Mouse (Mus musculus) neural tube, embryonic 11.5 days (tissue): Measurements from ENCODE around the gene Kcnq1. TPM values are rescaled to one million over a fixed set of nuclear protein-coding genes. Genes with fewer than 3 reads are reported as not detected.

Source experiments
- ATAC-seq: fragments of 200-750 bp; cut with Nextera tagmentation; 2 replicates; pipeline ENCODE4 v1.8.0; 2017; ENCODE audit warnings: moderate number of reproducible peaks, mild to moderate bottlenecking, moderate TSS enrichment, moderate library complexity; ENCODE audit not compliant: insufficient read depth, low FRiP score, low TSS enrichment
- DNase-seq: peaks from one replicate; pipeline ENCODE4 v3.0.0-alpha.2; 2015; ENCODE audit warnings: low spot score
- H3K27ac ChIP-seq: fragments of 300-500 bp; sonication (generic); 2 replicates; pipeline ENCODE4 v1.5.1; 2014; ENCODE audit warnings: low read depth, mild to moderate bottlenecking, low read length
- H3K27me3 ChIP-seq: fragments of 300-500 bp; sonication (generic); 2 replicates; pipeline ENCODE4 v1.6.1; 2014; ENCODE audit warnings: mild to moderate bottlenecking, low read length, mixed read lengths; ENCODE audit not compliant: control insufficient read depth, insufficient read depth
- H3K36me3 ChIP-seq: fragments of 300-500 bp; sonication (generic); 2 replicates; pipeline ENCODE4 v1.6.1; 2014; ENCODE audit warnings: mild to moderate bottlenecking, low read length, moderate library complexity, mixed read lengths; ENCODE audit not compliant: control insufficient read depth, insufficient read depth
- H3K4me1 ChIP-seq: fragments of 300-500 bp; sonication (generic); 2 replicates; pipeline ENCODE4 v1.6.1; 2014; ENCODE audit warnings: low read length, mixed read lengths; ENCODE audit not compliant: control insufficient read depth, insufficient read depth
- H3K4me2 ChIP-seq: fragments of 300-500 bp; sonication (generic); 2 replicates; pipeline ENCODE4 v1.6.1; 2014; ENCODE audit warnings: low read depth, mild to moderate bottlenecking, moderate library complexity
- H3K4me3 ChIP-seq: fragments of 300-500 bp; sonication (generic); 2 replicates; pipeline ENCODE4 v1.5.1; 2014; ENCODE audit warnings: low read depth, low read length
- H3K9ac ChIP-seq: fragments of 300-500 bp; sonication (generic); 2 replicates; pipeline ENCODE4 v1.6.1; 2014; ENCODE audit warnings: mild to moderate bottlenecking, low read length
- H3K9me3 ChIP-seq: fragments of 300-500 bp; sonication (generic); 2 replicates; pipeline ENCODE4 v1.6.1; 2016; ENCODE audit warnings: low read length; ENCODE audit not compliant: control insufficient read depth
- WGBS: fragments of 180-500 bp; shearing (Covaris S2); extraction: QIAGEN DNeasy Blood & Tissue Kit; methylation state at CpG from one replicate; pipeline ENCODE4 v1.1.7; 2014; 5-methylcytosine and 5-hydroxymethylcytosine counted together
- polyA plus RNA-seq: library from polyadenylated mRNA; unstranded; fragments of >200 nt; fragmentation: Nextera tagmentation; extraction: Ambion mirVana; gene quantifications from 2 replicates; pipeline ENCODE4 v1.2.1, GENCODE M21; 2014

The Kcnq1 gene
- polyA plus RNA-seq, 1 experiment from 2014 or later = 1.7 TPM

DNA sequence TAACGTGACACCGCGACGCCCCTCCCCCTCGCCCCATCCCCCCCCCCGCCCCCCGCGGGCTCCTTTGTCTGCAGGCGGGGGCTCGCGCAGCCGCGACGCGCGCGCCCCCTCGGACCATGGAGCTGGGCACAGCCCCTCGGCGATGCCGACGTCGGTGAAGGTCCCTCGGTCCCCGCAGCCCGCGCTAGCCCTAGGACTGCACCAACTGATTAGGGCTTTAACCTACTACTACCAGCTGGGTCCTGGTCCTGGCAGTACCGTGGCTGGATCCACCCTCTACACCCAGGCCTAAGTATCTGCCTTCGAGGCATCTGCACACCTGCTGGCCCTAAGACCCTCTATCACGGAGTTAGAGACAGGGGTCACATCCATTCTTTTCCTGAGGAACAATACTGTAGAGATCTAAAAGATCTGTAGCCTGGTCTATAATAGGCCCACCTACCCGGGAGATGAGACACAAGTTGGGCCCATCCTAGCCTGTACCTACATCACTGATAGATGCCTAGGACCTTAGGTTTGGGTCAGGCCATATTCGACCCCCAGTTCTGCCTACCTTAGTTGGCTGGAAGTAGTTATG lies 355.2 kb downstream of the Kcnq1 start:
- Histone ChIP-seq H3K27ac (no peak overlapping the region; the same call in 1 of the 2 replicates), H3K4me2 (peak overlapping the region; percentile 30), H3K4me1 (peaks cover 3% of the 10 kb centered on the region; the same call in 1 of the 2 replicates), H3K4me3 (no peak overlapping the region; the same call in 1 of the 2 replicates), H3K9ac (peak overlapping the region; percentile 23; the same call in 1 of the 2 replicates), H3K27me3 (0 out of 2 replicates have a peak, but pooled peaks cover 4% of the 10 kb centered on the region), H3K9me3 (peaks cover 11% of the 10 kb centered on the region), H3K36me3 (no peaks in the 10 kb centered on the region)
- 32% methylated on average over 18 of the region's 32 CpGs for WGBS
- ATAC-seq = peak; percentile 54
- DNase-seq = no peak

DNA sequence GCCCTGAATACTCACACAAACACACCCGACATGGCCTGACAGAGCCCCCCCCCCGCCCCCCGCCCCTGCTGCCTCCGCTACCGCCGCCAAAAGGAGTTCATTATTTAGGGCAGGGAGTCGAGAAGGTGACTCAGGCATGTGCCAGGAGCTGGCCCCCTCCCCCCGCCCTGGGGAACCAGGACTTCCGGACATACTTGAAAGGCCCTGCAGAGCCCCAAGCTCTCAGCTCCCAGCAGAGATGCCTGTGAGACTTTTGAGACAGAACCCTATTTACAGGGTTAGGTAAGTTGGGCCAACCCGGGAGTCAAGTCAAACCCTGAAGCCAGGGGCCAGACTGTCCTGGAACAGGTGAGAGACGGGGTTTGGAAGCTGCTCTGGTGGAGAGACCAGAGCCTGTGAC lies 355.8 kb downstream of the Kcnq1 start:
- Histone ChIP-seq H3K27me3 (0 out of 2 replicates have a peak, but pooled peaks cover 4% of the 10 kb centered on the region), H3K27ac (no peak overlapping the region), H3K4me2 (no peak overlapping the region; the same call in 1 of the 2 replicates), H3K4me1 (peaks cover 3% of the 10 kb centered on the region; the same call in 1 of the 2 replicates), H3K9me3 (peaks cover 11% of the 10 kb centered on the region), H3K4me3 (no peak overlapping the region), H3K36me3 (no peaks in the 10 kb centered on the region), H3K9ac (no peak overlapping the region; the same call in 1 of the 2 replicates)
- ATAC-seq (no peak), DNase-seq (no peak)
- WGBS = 37% methylated on average over 11 of the region's 11 CpGs

DNA sequence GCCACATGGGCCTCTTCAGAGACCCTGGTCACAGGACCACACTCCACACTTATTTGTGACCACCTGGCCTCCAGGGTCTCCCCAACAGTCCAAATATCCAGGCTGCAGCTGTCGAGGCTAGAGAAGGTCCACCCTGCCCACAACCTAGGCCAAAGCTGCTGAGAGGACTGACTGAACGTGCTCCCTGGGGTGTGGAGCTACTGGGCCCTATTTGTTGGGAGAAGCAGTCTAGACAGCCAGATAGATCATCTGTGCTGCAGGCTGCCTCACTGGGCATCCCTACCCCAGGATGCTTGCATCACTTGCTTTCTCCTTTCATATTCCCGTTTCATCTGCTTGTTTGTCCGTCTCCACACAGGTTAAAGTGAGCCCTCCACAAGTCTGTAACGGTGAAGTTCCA lies 356.4 kb downstream of the Kcnq1 start:
- no peak overlapping the region for H3K4me2 ChIP-seq
- 80% methylated on average over 5 of the region's 5 CpGs for WGBS
- no peak overlapping the region for H3K9ac ChIP-seq
- ATAC-seq (no peak), DNase-seq (no peak)
- 0 out of 2 replicates have a peak, but pooled peaks cover 4% of the 10 kb centered on the region for H3K27me3 ChIP-seq
- no peak overlapping the region for H3K27ac ChIP-seq
- peaks cover 11% of the 10 kb centered on the region for H3K9me3 ChIP-seq
- H3K4me1 ChIP-seq = peaks cover 3% of the 10 kb centered on the region; the same call in 1 of the 2 replicates
- H3K36me3 ChIP-seq = no peaks in the 10 kb centered on the region
- no peak overlapping the region for H3K4me3 ChIP-seq

DNA sequence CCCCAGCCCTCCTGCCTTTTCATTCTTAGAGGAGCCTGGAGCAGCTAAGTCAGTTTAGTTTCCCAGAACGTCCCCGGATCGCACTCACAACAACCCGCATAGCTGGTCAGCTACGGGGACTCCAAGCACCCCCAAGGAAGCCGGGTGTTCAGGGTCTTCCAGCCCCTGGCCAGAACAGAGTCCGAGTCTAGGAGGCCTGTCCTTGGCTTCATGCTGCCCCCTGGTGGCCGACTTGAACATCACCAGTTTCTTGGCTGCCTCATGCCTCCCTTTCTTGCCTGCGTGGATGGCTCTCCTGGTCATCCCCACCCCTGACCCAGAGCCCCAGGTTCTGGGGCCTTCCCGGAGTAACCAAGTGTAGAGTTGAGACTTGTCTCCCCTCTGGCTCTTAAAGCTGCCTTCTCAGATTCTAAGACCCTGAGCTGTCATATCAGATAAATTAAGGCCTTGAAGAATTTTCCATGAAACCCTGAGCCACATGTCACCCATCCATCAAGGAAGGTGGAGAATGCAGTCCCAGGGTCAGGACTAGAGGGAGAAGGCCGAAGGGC lies 357.8 kb downstream of the Kcnq1 start:
- Histone ChIP-seq H3K4me3 (no peak overlapping the region), H3K36me3 (no peaks in the 10 kb centered on the region), H3K4me2 (no peak overlapping the region), H3K9ac (no peak overlapping the region), H3K27ac (no peak overlapping the region), H3K4me1 (peaks cover 7% of the 10 kb centered on the region), H3K9me3 (peaks cover 11% of the 10 kb centered on the region), H3K27me3 (0 out of 2 replicates have a peak, but pooled peaks cover 4% of the 10 kb centered on the region)
- DNase-seq (peak; percentile 83), ATAC-seq (no peak)
- WGBS = 37% methylated on average over 11 of the region's 11 CpGs

DNA sequence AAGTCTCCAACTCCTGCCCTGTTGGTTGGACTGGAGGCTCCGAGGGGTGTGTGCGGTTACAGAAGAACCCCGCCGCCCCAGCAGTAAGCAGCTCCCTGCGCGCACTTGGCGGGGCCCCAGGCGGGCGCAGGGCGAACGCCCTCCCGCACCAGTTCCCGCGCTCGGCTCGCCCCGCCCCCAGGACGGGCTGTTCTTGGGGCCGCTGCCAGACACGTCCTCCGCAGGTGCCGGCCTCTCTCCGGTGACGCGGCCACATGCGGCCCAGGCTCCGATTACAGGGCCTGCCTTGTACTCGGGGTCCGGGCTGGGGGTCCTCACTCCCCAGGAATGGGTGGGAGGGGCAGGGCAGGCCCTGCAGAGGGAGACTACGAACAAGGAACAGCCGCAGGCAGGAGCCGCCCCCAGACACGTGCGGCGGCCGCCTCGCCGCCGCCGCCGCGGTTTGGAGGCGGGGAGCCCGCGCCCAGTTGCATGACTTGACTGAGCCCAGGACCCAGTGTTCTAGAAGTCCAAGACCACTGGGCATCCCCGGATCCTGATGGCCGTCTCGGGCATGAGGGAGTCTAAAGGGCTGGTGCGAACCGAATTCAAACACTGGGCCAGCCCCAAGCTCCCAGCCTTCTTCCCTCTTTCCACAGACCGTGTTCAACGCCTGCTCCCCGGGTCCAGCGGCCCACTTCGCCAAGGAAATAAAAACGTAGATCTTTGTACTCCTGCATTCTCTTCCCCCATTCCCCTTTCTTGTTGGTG lies 358.8 kb downstream of the Kcnq1 start:
- DNase-seq (peak; percentile 67), ATAC-seq (no peak)
- Histone ChIP-seq H3K27me3 (0 out of 2 replicates have a peak, but pooled peaks cover 4% of the 10 kb centered on the region), H3K27ac (no peak overlapping the region), H3K4me2 (peak overlapping the region; percentile 36), H3K36me3 (no peaks in the 10 kb centered on the region), H3K4me3 (peak overlapping the region; percentile 11), H3K9ac (peak overlapping the region; percentile 42), H3K4me1 (peaks cover 7% of the 10 kb centered on the region), H3K9me3 (peaks cover 6% of the 10 kb centered on the region)
- 22% methylated on average over 54 of the region's 56 CpGs for WGBS

DNA sequence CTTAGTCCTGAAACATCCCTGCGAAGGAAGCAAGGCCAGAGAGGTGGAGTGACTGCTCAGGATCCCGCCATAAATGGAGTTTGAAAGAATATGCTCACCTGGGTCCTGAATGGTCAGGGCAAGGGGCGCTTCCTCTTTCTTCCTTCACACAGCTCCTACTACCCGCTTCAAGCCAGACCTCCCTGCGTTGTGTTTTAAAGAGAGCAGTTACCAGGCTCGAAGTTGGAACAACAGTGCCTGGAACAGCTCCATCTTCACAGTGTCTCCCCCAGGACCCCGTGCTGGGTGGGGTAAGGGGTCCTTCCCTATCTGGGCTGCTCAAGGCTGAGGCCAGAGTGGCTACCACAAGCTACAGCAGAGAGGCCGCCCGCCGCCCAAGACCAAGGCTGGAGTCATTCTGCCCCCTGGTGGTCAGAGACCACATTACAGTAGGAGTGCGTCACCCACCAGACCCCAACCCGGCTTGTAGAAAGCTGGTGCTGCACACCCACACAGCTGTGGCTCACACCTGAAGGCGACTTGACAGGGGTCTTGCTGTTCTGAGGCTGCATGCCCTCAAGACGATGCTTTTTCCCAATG lies 360.0 kb downstream of the Kcnq1 start:
- WGBS = 40% methylated on average over 14 of the region's 14 CpGs
- Histone ChIP-seq H3K27ac (no peak overlapping the region), H3K27me3 (0 out of 2 replicates have a peak, but pooled peaks cover 4% of the 10 kb centered on the region), H3K36me3 (no peaks in the 10 kb centered on the region), H3K4me3 (no peak overlapping the region), H3K4me1 (peaks cover 7% of the 10 kb centered on the region), H3K9ac (no peak overlapping the region), H3K9me3 (no peaks in the 10 kb centered on the region), H3K4me2 (no peak overlapping the region)
- ATAC-seq (0 out of 2 replicates have a peak, but pooled peaks have one; percentile 26), DNase-seq (peak; percentile 86)

DNA sequence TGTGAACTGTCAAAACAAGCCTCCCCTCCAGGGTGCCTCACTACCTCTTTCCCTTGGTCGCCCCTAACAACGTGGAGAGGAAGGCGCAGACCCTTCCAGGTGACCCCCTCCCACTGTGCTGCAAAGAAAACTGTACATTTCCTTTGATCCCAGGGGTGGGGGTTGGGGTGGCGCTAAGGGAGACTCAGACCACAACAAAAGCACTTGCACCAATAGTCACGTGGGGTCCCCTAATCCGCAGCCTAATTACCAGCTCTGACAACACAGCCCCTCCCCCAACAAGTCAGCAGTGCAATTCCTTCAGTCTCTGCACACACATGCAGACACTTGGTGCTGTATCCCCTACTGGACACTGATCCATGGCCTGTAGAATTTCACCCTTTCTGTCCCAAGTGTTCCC lies 361.6 kb downstream of the Kcnq1 start:
- Histone ChIP-seq H3K4me3 (no peak overlapping the region), H3K4me2 (no peak overlapping the region), H3K27me3 (0 out of 2 replicates have a peak, but pooled peaks cover 4% of the 10 kb centered on the region), H3K4me1 (peaks cover 7% of the 10 kb centered on the region), H3K27ac (no peak overlapping the region), H3K36me3 (no peaks in the 10 kb centered on the region), H3K9ac (no peak overlapping the region), H3K9me3 (no peaks in the 10 kb centered on the region)
- DNase-seq (no peak), ATAC-seq (no peak)
- WGBS = 17% methylated on average over 6 of the region's 6 CpGs

DNA sequence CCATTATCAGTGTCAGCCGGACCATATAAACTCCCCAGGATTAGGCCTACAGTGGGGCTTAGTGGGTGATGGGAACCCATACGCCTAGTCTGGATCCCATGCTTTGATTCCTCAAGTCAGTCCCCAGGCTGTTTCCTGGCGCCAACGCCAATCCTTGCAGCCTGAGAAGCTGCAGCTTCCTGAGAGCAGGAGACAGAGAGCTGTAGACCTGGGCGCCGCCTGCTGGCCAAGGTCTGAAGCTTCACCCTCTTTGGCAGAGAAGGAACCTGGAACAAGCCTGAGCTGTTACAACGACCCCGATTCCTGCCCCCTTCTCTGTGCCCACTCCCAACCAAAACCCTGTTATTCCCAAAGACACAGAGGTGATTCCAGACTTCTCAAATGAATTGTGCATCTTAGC lies 363.8 kb downstream of the Kcnq1 start:
- Histone ChIP-seq H3K36me3 (no peaks in the 10 kb centered on the region), H3K27me3 (no peaks in the 10 kb centered on the region), H3K4me1 (peaks cover 4% of the 10 kb centered on the region), H3K4me3 (no peak overlapping the region), H3K4me2 (no peak overlapping the region), H3K9me3 (no peaks in the 10 kb centered on the region), H3K9ac (no peak overlapping the region), H3K27ac (no peak overlapping the region)
- DNase-seq = peak; percentile 83
- WGBS = 21% methylated on average over 8 of the region's 8 CpGs
- ATAC-seq = no peak
